Mouse (Mus musculus) limb, embryonic 15.5 days (tissue): ENCODE results near the gene Tmprss11f. TPM values are rescaled to one million over a fixed set of nuclear protein-coding genes. Genes with fewer than 3 reads are reported as not detected.

Experiments used
- ATAC-seq: fragments of 200-750 bp; cut with Nextera tagmentation; 2 replicates; pipeline ENCODE4 v1.8.0; 2017; ENCODE audit warnings: low read depth, moderate TSS enrichment; ENCODE audit not compliant: insufficient number of reproducible peaks, low FRiP score, low TSS enrichment
- H3K27ac ChIP-seq: fragments of 300-500 bp; sonication (generic); 2 replicates; pipeline ENCODE4 v1.5.1; 2015; ENCODE audit warnings: moderate library complexity, mild to moderate bottlenecking, inconsistent platforms
- H3K27me3 ChIP-seq: fragments of 300-500 bp; sonication (generic); 2 replicates; pipeline ENCODE4 v1.6.1; 2015; ENCODE audit warnings: inconsistent platforms
- H3K36me3 ChIP-seq: fragments of 300-500 bp; sonication (generic); 2 replicates; pipeline ENCODE4 v1.6.1; 2015; ENCODE audit warnings: inconsistent platforms
- H3K4me1 ChIP-seq: fragments of 300-500 bp; sonication (generic); 2 replicates; pipeline ENCODE4 v1.6.1; 2015; ENCODE audit warnings: inconsistent platforms
- H3K4me2 ChIP-seq: fragments of 300-500 bp; sonication (generic); 2 replicates; pipeline ENCODE4 v1.6.1; 2015; ENCODE audit warnings: mild to moderate bottlenecking, inconsistent platforms
- H3K4me3 ChIP-seq: fragments of 300-500 bp; sonication (generic); 2 replicates; pipeline ENCODE4 v1.5.1; 2015; ENCODE audit warnings: mild to moderate bottlenecking, inconsistent platforms
- H3K9ac ChIP-seq: fragments of 300-500 bp; sonication (generic); 2 replicates; pipeline ENCODE4 v1.6.1; 2015; ENCODE audit warnings: inconsistent platforms
- H3K9me3 ChIP-seq: fragments of 300-500 bp; sonication (generic); 2 replicates; pipeline ENCODE4 v1.6.1; 2016; ENCODE audit warnings: inconsistent platforms
- WGBS: fragments of 180-500 bp; shearing (Covaris S2); methylation state at CpG from one replicate; pipeline ENCODE4 v1.1.7; 2015; 5-methylcytosine and 5-hydroxymethylcytosine counted together
- polyA plus RNA-seq: library from polyadenylated mRNA; unstranded; fragments of >200 nt; fragmentation: Nextera tagmentation; extraction: Ambion mirVana; gene quantifications from 2 replicates; pipeline ENCODE4 v1.2.1, GENCODE M21; 2015

The Tmprss11f gene
- polyA plus RNA-seq, 1 experiment from 2014 or later, result 1.2 TPM

- H3K4me3 ChIP-seq, result no peak within 1 kb of the TSS
- H3K36me3 ChIP-seq, result no peaks in the 10 kb centered on the region
- H3K4me1 ChIP-seq, result no peaks in the 10 kb centered on the region
- H3K9me3 ChIP-seq, result no peaks in the 10 kb centered on the region
- H3K9ac ChIP-seq, result no peak within 1 kb of the TSS
- H3K4me2 ChIP-seq, result no peak within 1 kb of the TSS
- ATAC-seq, result no peak
- no peak within 1 kb of the TSS for H3K27ac ChIP-seq
- WGBS, result 70% methylated on average over 9 of the region's 9 CpGs
- H3K27me3 ChIP-seq, result no peaks in the 10 kb centered on the region
Measured at GRCm38 (mm10) chr5:86518500-86518899, 113.7 kb downstream of the Tmprss11f start, which contains the start of gene Tmprss11g. Gene Tmprss11g (minus strand): TSS chr5:86518600.

DNA sequence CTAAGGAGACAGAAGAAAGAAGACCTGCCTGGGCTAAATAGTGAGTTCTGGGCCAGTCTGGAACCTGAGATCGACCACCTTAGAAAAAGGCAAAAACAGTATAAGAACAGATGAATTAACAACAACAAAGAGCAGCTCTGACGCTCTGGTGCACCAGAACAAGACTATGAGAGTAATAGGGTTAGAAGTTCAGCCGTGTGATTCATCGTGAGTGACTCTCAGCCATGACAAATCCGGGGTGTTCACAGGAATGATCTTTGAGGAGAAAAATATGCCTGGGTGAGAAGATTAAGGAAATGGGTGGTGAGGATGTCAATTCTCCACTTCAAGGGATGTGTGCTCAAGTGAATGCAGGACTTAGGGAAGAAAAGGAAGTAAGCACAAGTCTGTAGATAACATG lies 120.7 kb downstream of the Tmprss11f start:
- Histone ChIP-seq H3K27me3 (no peaks in the 10 kb centered on the region), H3K9me3 (no peaks in the 10 kb centered on the region), H3K9ac (no peak overlapping the region), H3K36me3 (no peaks in the 10 kb centered on the region), H3K4me3 (no peak overlapping the region), H3K4me2 (no peak overlapping the region), H3K4me1 (no peaks in the 10 kb centered on the region), H3K27ac (no peak overlapping the region)
- WGBS, result 77% methylated on average over 5 of the region's 5 CpGs
- ATAC-seq, result no peak

DNA sequence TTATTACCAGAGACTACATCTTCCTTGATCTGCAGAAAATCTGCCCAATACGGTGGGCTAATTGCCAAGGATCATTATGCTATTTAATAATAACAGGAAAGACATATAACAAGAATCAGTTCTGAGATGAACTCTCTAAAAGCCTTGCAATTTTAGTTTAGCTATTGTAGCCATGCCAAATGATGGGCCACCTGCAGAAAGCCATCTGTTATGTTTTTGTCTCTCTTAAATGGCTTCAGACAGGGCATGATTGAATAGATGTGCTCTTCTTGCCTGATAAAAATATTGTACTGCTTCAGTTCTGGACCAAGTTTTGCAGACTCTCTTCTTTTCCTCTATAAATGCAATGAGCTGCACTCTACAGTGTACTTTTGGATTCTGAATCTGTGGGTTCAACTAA lies 138.8 kb downstream of the Tmprss11f start:
- H3K36me3 ChIP-seq, result no peaks in the 10 kb centered on the region
- no peaks in the 10 kb centered on the region for H3K4me1 ChIP-seq
- no peak overlapping the region for H3K4me3 ChIP-seq
- 68% methylated on average over 1 of the region's 1 CpGs for WGBS
- H3K27me3 ChIP-seq, result no peaks in the 10 kb centered on the region
- no peak overlapping the region for H3K27ac ChIP-seq
- no peak for ATAC-seq
- no peak overlapping the region for H3K4me2 ChIP-seq
- H3K9ac ChIP-seq, result no peak overlapping the region
- H3K9me3 ChIP-seq, result no peaks in the 10 kb centered on the region

DNA sequence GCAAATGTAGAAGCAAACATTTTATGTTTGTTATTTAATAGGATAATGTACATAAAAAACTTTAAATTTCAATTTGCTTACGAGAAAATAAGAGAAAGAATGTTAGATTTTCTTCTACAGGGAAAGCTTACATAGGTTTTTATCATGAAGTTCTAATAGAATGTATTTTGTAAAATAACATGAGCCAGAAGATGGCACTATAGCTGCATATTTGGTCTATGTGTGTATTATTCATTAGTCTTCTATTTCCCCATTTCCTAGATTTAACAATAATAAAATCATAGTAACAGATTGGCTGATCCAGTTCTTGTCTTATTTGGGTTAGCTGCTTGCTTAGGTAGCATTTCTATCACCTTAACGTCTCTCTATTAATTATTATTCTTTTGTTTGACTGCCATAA lies 149.7 kb downstream of the Tmprss11f start:
- Histone ChIP-seq H3K27ac (no peak overlapping the region), H3K4me3 (no peak overlapping the region), H3K27me3 (no peaks in the 10 kb centered on the region), H3K9me3 (no peaks in the 10 kb centered on the region), H3K4me1 (no peaks in the 10 kb centered on the region), H3K4me2 (no peak overlapping the region), H3K36me3 (no peaks in the 10 kb centered on the region), H3K9ac (no peak overlapping the region)
- 65% methylated on average over 2 of the region's 2 CpGs for WGBS
- no peak for ATAC-seq

DNA sequence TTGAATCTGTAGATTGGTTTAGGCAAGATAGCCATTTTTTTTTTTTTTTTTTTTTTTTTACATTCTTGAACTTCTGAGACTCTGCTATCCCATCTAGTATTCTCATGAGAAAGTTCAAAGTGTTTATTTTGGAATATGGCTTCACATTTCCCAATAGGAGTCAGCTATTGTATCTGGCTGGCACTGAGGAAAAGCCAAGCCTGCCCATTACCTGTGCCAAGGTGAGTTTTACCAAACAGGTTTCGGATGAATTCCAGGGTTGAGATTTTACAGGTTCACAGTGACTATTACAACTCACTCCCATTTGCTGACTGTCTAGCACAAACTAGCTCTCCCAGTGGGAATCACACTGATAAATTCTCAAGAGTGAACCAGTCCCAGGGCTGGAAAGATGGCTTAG lies 150.2 kb downstream of the Tmprss11f start:
- Histone ChIP-seq H3K4me3 (no peak overlapping the region), H3K27me3 (no peaks in the 10 kb centered on the region), H3K4me2 (no peak overlapping the region), H3K27ac (no peak overlapping the region), H3K9me3 (no peaks in the 10 kb centered on the region), H3K9ac (no peak overlapping the region), H3K4me1 (no peaks in the 10 kb centered on the region), H3K36me3 (no peaks in the 10 kb centered on the region)
- ATAC-seq, result no peak
- 79% methylated on average over 1 of the region's 1 CpGs for WGBS

DNA sequence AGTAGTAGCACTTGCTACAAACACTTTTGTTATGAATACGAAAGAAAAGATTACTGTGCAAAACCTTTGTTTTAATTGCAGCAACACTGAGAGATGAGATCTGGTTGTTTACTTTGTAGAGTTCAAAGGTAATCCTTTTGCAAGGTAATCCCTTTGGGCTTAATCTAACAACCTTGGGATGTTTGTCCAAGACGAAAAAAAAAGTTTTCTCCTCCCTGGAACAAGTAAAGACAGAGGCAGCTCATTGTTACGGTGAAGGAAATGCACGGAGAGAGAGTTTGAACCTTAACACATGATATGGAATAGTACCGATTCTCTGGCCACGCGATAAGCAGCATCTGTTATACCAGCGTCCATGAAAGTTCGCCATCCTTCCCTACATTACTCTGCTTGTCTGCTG lies 158.4 kb downstream of the Tmprss11f start:
- H3K9ac ChIP-seq, result no peak overlapping the region
- no peak overlapping the region for H3K27ac ChIP-seq
- H3K4me2 ChIP-seq, result no peak overlapping the region
- no peak for ATAC-seq
- H3K4me3 ChIP-seq, result no peak overlapping the region
- no peaks in the 10 kb centered on the region for H3K27me3 ChIP-seq
- no peaks in the 10 kb centered on the region for H3K4me1 ChIP-seq
- H3K36me3 ChIP-seq, result no peaks in the 10 kb centered on the region
- no peaks in the 10 kb centered on the region for H3K9me3 ChIP-seq
- 77% methylated on average over 9 of the region's 9 CpGs for WGBS

Other genes starting within 250 kb of the Tmprss11f start
- not detected in 2 replicates for gene Tmprss11a, start 163.4 kb downstream of the Tmprss11f start, polyA plus RNA-seq
- gene Tmprss11g, start 113.8 kb downstream of the Tmprss11f start, polyA plus RNA-seq, result 0.06 TPM in 2 replicates
- gene Tmprss11b, start 43.9 kb upstream of the Tmprss11f start, polyA plus RNA-seq, result 0.12 and 0.44 TPM in 2 replicates
- gene Tmprss11e, start 113.4 kb upstream of the Tmprss11f start, polyA plus RNA-seq, result 0.04 and 0.06 TPM in 2 replicates
- gene Ythdc1, start 171.8 kb upstream of the Tmprss11f start, polyA plus RNA-seq, result 34.2 and 37.2 TPM in 2 replicates